Mouse (Mus musculus) G1E-ER4 (cell line): Measurements from ENCODE around the gene Mansc1. TPM values are rescaled to one million over a fixed set of nuclear protein-coding genes. Genes with fewer than 3 reads are reported as not detected.

Source experiments
- GATA1 ChIP-seq: IDR thresholded peaks from one replicate; pipeline ENCODE4 v1.8.0; 2012; ENCODE audit warnings: low read length, inconsistent platforms
- polyA plus RNA-seq: library from polyadenylated mRNA; stranded (reverse); fragments of >175 nt; gene quantifications from 2 replicates; pipeline ENCODE4 v1.2.3, GENCODE M21; 2012

Mansc1 gene
- polyA plus RNA-seq, 1 experiment = not detected

DNA sequence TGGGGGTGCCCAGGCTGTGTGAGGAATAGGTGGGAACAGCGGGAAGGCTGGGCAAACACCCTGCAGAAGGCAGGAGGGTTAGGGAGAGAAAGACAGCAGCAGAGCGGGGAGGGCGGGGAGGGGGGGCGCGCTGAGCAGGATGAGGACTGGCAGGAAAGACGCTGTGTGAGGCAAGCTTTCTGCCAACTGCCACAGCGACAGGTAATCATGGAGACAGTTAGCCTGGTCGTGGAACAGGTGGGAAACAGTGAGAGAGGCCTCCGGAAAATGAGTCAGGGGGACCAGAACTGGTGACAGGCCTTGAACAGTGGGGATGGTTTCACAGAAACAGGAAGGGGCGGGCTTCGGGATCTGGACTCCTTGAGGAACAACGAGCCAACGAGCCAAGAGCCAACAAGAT, 20.4 kb downstream of the Mansc1 start:
- no peak for TF ChIP-seq GATA1

DNA sequence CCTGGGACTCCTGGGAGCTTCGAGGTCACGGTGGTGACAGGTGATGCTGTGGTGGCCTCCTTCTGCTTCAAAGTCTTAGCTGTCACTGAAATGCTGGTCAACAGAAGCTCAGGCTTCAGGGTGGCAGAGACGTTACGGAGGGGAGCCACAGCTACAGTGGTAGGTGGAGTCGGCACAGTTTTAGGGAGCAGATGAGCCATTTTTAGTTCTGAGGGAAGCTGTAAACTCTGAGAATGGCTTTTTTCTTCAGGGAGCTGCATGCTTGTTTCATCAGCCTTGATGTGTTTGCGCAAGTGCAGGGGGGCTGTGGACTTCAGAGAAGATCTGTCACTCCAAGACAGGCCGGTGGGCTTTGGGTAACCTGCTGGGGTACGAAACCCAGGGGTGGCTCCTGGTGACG, 21.9 kb downstream of the Mansc1 start:
- no peak for TF ChIP-seq GATA1

DNA sequence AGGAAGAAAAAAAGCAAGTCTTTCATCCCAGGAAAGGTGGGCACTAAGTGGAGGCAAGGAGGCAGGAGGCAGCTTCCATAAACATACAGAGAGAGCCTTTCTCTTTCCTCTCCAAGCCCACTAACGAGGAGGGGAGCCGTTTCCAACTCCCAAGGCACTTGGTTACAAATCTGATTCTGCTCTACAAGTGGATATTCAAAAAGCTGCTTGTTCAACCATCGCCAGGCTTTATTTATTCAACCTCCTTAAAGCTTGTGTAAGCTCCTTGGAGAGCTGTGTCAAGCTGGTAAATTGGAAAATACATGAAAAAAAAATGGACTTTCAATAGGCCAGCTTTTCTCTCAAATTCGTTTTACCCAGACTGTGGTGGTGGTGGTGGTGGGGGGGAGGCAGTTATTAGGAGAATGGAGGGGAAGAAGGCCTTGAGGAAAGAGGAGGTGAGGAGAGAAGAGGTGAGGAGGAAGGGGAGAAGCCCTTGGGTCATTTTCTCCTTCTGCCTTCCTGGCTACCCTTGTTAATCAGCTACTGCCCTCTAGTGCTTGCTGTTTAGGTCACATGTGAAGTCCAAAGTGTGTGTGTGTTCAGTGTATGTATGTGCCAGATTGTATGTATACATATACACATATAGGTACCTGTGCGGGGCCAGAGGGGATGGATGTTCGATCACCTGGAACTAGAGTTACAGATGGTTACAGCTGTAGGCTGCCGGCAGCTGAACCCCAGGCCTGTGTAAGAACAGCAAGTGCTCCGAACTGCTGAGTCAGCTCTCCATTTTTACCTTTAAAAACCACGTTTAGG, 25.1 kb downstream of the Mansc1 start:
- no peak for TF ChIP-seq GATA1

DNA sequence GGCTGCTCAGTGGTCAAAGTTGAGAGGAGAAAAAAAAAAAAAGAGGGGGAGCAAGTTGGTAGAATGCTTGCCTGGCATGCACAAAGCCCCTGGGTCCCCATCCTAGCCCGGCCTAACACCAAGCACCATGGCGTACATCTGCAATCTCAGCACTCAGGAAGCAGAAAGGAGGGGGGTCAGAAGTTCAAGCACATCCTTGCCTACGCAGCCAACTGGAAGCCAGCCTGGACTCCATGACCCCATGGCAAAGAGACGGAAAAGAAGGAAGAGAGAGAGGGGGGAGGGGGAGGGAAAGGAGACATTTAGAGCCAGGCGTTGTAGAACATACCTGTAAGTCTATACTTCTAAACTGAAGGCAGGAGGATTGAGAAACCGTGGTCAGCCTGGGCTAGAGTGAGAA, 25.7 kb downstream of the Mansc1 start:
- TF ChIP-seq GATA1 = no peak

DNA sequence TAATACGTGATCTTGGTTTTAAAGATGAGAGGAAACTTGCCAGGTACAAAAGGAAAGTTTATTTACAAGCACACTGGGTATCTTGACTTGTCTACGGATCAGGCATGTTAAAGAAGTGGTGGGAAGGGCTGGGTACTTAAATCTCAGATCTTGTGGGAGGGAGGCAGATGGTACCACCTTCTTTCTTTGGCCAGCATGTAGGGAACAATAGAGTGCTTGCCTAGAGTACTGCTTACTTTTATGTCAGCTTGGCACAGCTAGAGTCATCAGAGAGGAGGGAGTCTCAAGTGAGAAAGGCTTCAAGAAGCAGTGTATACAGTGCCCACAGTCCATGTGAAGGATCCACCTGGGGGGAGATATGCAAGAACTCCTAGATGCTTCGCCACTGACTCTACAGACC, 27.1 kb downstream of the Mansc1 start:
- TF ChIP-seq GATA1 = no peak

DNA sequence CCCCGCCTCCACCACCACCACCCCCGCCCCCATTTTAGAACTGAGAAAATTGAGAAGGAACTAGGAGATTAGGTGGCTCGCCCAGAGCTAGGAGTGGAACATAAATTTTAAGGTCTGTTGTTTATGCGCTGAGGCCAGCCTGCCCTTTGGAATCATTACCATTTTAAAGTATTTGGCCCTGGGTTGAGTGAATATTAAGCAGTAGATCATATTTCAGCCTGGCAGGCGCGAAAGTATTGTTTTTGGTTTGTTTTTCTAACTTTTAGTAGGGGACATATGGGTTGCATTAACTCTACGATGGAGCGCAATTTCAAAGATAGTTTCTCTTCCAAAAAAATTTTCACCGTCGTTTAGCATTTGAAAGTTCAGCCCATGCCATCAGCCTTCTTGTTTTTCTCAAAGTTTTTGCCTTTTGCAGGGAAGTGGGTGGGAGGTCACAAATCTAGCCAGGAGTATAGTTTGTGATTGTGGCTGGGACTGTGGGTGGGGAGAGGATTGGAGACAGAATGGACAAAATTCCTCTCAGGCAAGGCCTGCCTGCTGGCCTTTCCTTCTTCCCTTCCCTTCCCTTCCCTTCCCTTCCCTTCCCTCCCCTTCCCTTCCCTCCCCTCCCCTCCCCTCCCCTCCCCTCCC, 29.8 kb downstream of the Mansc1 start:
- TF ChIP-seq GATA1 = no peak

- no peak for TF ChIP-seq GATA1
Observed at GRCm38 (mm10) chr6:134601766-134602165, 30.5 kb downstream of the Mansc1 start.

GRCm38 (mm10) chr6:134601130-134601529, 31.2 kb downstream of the Mansc1 start:
- TF ChIP-seq GATA1 = no peak

DNA sequence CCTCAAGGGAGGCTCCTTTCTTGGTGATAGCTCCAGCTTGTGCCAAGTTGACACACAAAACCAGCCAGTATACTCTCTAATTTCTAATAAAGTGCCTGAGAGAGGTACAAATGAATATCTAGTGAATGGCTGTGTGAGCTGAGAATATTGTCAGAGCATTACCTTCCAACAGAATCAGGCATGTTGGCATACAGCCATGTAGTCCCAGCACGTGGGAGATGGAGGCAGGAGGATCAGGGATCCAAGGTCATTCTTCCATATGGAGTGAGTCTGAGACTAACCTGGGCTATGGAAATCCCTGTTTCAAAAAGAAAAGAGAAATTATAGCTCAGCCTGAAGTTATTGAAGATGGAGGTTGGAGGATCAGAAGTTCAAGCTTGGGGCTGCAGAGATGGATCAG, 33.0 kb downstream of the Mansc1 start:
- TF ChIP-seq GATA1 = no peak

- no peak for TF ChIP-seq GATA1
Observed at GRCm38 (mm10) chr6:134597651-134598229, 34.5 kb downstream of the Mansc1 start.

GRCm38 (mm10) chr6:134594569-134595442, 37.5 kb downstream of the Mansc1 start:
- no peak for TF ChIP-seq GATA1

- TF ChIP-seq GATA1 = no peak
Observed at GRCm38 (mm10) chr6:134591614-134592013, 40.7 kb downstream of the Mansc1 start.

DNA sequence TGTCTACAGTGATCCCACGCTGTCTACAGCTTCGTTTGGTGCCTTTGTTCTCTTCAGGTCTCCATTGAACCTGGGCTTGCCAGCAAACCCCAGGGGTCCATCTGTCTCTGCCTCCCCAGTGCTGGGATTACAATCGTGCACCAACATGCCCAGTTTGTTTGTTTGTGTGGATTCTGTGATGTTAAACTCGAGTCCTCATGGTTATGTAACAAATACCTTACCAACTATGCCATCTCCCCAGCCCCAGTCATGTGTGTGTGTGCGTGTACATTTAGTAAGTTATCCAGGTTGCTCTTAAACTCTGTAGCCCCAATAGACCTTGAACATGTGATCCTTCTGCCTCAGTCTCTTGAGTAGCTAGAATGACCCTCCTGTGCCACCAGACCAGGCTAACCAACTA, 46.0 kb downstream of the Mansc1 start:
- no peak for TF ChIP-seq GATA1

GRCm38 (mm10) chr6:134584616-134585015, 47.7 kb downstream of the Mansc1 start:
- TF ChIP-seq GATA1 = no peak

- no peak for TF ChIP-seq GATA1
Observed at GRCm38 (mm10) chr6:134582110-134582509, 50.2 kb downstream of the Mansc1 start.

GRCm38 (mm10) chr6:134579506-134579905, 52.8 kb downstream of the Mansc1 start:
- no peak for TF ChIP-seq GATA1
